Mouse (Mus musculus) myocyte (in vitro differentiated cells): ENCODE results near the gene Igf2bp3. TPM values are rescaled to one million over a fixed set of nuclear protein-coding genes. Genes with fewer than 3 reads are reported as not detected.

Source experiments
- H3K27me3 ChIP-seq: one replicate; pipeline ENCODE4 v1.6.1; 2011; ENCODE audit not compliant: control insufficient read depth, insufficient read depth, insufficient read length
- H3K36me3 ChIP-seq: one replicate; pipeline ENCODE4 v1.6.1; 2011; ENCODE audit not compliant: control insufficient read depth, insufficient read depth
- H3K4me2 ChIP-seq: one replicate; pipeline ENCODE4 v1.6.1; 2011; ENCODE audit warnings: low read depth, control low read depth
- H3K4me3 ChIP-seq: one replicate; pipeline ENCODE4 v1.5.1; 2011; ENCODE audit warnings: mild to moderate bottlenecking, control low read depth, moderate library complexity
- H3K79me2 ChIP-seq: one replicate; pipeline ENCODE4 v1.6.1; 2011; ENCODE audit not compliant: control insufficient read depth, insufficient read depth
- H3ac ChIP-seq: one replicate; pipeline ENCODE4 v1.6.1; 2011; ENCODE audit not compliant: control insufficient read depth, insufficient read length
- CEBPB ChIP-seq: IDR thresholded peaks from 2 replicates; pipeline ENCODE4 v1.6.1; 2011; ENCODE audit warnings: mild to moderate bottlenecking, moderate library complexity; ENCODE audit not compliant: poor library complexity, insufficient read depth, severe bottlenecking
- E2F4 ChIP-seq: IDR thresholded peaks from one replicate; pipeline ENCODE4 v1.6.1; 2011; ENCODE audit warnings: mild to moderate bottlenecking, control low read depth, moderate library complexity; ENCODE audit not compliant: insufficient read depth
- MAX ChIP-seq: IDR thresholded peaks from one replicate; pipeline ENCODE4 v1.6.1; 2011; ENCODE audit warnings: low read depth, mild to moderate bottlenecking, control low read depth
- MYOD1 ChIP-seq, 3 experiments: IDR thresholded peaks; one replicate each; pipeline ENCODE4 v1.6.1; 2011; ENCODE audit warnings: control low read depth in 2 of 3, low read depth in 2 of 3, mild to moderate bottlenecking in 2 of 3, moderate library complexity in 1 of 3; ENCODE audit not compliant: insufficient read length in 2 of 3, control insufficient read depth in 1 of 3
- MYOG ChIP-seq, 3 experiments: IDR thresholded peaks; one replicate each; pipeline ENCODE4 v1.6.1; 2011; ENCODE audit warnings: control low read depth in 2 of 3, low read depth in 2 of 3, mild to moderate bottlenecking in 2 of 3; ENCODE audit not compliant: insufficient read length in 2 of 3, control insufficient read depth in 1 of 3, insufficient read depth in 1 of 3
- POLR2A ChIP-seq: IDR thresholded peaks from one replicate; pipeline ENCODE4 v1.6.1; 2011; ENCODE audit warnings: low read depth, mild to moderate bottlenecking, control low read depth, moderate library complexity; ENCODE audit not compliant: insufficient read length
- POLR2AphosphoS2 ChIP-seq: IDR thresholded peaks from one replicate; pipeline ENCODE4 v1.6.1; 2011; ENCODE audit warnings: low read depth, control low read depth; ENCODE audit not compliant: insufficient read length
- REST ChIP-seq: IDR thresholded peaks from one replicate; pipeline ENCODE4 v1.6.1; 2011; ENCODE audit warnings: mild to moderate bottlenecking, control low read depth, moderate library complexity; ENCODE audit not compliant: insufficient read depth, insufficient read length
- SRF ChIP-seq: IDR thresholded peaks from one replicate; pipeline ENCODE4 v1.6.1; 2011; ENCODE audit warnings: low read depth; ENCODE audit not compliant: control insufficient read depth, insufficient read length
- TCF12 ChIP-seq: IDR thresholded peaks from one replicate; pipeline ENCODE4 v1.6.1; 2011; ENCODE audit warnings: mild to moderate bottlenecking, control low read depth; ENCODE audit not compliant: poor library complexity, insufficient read depth, severe bottlenecking
- TCF3 ChIP-seq: IDR thresholded peaks from one replicate; pipeline ENCODE4 v1.6.1; 2011; ENCODE audit warnings: low read depth, control low read depth; ENCODE audit not compliant: insufficient read length
- USF1 ChIP-seq: IDR thresholded peaks from one replicate; pipeline ENCODE4 v1.6.1; 2011; ENCODE audit warnings: low read depth, mild to moderate bottlenecking, control low read depth, moderate library complexity
- polyA plus RNA-seq: library from polyadenylated mRNA; unstranded; fragments of >200 nt; fragmentation: generic; extraction: Trizol; gene quantifications from one replicate; pipeline ENCODE4 v1.2.1, GENCODE M21; 2012; ENCODE audit warnings: missing spikeins

Gene Igf2bp3
- polyA plus RNA-seq, 1 experiment = 0.26 TPM

GRCm38 (mm10) chr6:49077894-49078293, 136.9 kb downstream of the Igf2bp3 start:
- no peak for TF ChIP-seq CEBPB
- peak; percentile 26 to 75 (median 67) for TF ChIP-seq MYOG (IDR thresholded peaks at IDR 0.05; ENCODE audit: control insufficient read depth in 1 of 3, insufficient read depth in 1 of 3, insufficient read length in 2 of 3, low read depth in 2 of 3)
- peak in 2 of 3 experiments; percentile 50 to 63 for TF ChIP-seq MYOD1 (IDR thresholded peaks at IDR 0.05; ENCODE audit: control insufficient read depth in 1 of 3, insufficient read length in 2 of 3, low read depth in 2 of 3)
- TF ChIP-seq USF1 = no peak
- H3K36me3 ChIP-seq = peaks cover 3% of the 10 kb centered on the region
- H3K4me3 ChIP-seq = no peak overlapping the region
- no peaks in the 10 kb centered on the region for H3K27me3 ChIP-seq
- no peak overlapping the region for H3ac ChIP-seq
- peaks cover 53% of the 10 kb centered on the region for H3K79me2 ChIP-seq
- no peak overlapping the region for H3K4me2 ChIP-seq

DNA sequence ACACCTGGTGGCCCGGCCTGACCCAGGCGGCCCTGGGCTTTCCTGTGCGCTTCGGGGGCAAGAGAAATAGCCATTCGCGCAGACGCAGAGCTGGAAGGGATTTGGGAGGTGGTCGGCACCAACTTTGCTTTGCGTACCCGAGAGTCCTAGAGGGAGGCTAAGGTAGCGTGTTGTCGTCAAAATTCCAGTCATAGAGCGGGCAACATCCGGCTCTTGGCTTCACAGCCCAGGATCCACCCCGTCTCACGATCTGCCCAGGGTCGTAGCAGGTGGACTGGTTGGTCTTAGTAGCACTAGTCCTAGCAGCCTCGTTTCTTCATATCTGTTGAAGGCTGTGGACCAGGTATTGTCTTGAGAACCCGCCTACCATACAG, 140.7 kb downstream of the Igf2bp3 start:
- Histone ChIP-seq H3K27me3 (no peaks in the 10 kb centered on the region), H3K4me2 (peak overlapping the region; percentile 88), H3K4me3 (peak overlapping the region; percentile 78), H3ac (peak overlapping the region; percentile 69), H3K79me2 (peaks cover 46% of the 10 kb centered on the region), H3K36me3 (no peaks in the 10 kb centered on the region)
- TF ChIP-seq POLR2A (no peak), TCF12 (no peak), TCF3 (no peak), REST (no peak), MYOG (IDR thresholded peaks at IDR 0.05; ENCODE audit: control insufficient read depth in 1 of 3, insufficient read depth in 1 of 3, insufficient read length in 2 of 3, low read depth in 2 of 3) (no peak), E2F4 (no peak), MAX (no peak), SRF (no peak), CEBPB (no peak), MYOD1 (IDR thresholded peaks at IDR 0.05; ENCODE audit: control insufficient read depth in 1 of 3, insufficient read length in 2 of 3, low read depth in 2 of 3) (no peak), POLR2AphosphoS2 (no peak), USF1 (no peak)

GRCm38 (mm10) chr6:49073304-49074116, 141.2 kb downstream of the Igf2bp3 start, which contains the start of gene Malsu1:
TSS of gene Malsu1 (plus strand) at chr6:49073795.
- Histone ChIP-seq H3K79me2 (peaks cover 41% of the 10 kb centered on the region), H3K4me2 (peak within 1 kb of the TSS; percentile 88), H3ac (peak within 1 kb of the TSS; percentile 69), H3K4me3 (peak within 1 kb of the TSS; percentile 78), H3K27me3 (no peaks in the 10 kb centered on the region), H3K36me3 (no peaks in the 10 kb centered on the region)
- TF ChIP-seq POLR2AphosphoS2 (peak; percentile 91), POLR2A (peak; percentile 71), E2F4 (no peak), MYOD1 (IDR thresholded peaks at IDR 0.05; ENCODE audit: control insufficient read depth in 1 of 3, insufficient read length in 2 of 3, low read depth in 2 of 3) (peak in 1 of 3 experiments; percentile 0)

- Histone ChIP-seq H3K36me3 (no peaks in the 10 kb centered on the region), H3ac (no peak overlapping the region), H3K79me2 (no peaks in the 10 kb centered on the region), H3K4me3 (no peak overlapping the region), H3K4me2 (no peak overlapping the region), H3K27me3 (no peaks in the 10 kb centered on the region)
- TF ChIP-seq MAX (no peak), E2F4 (no peak), TCF3 (no peak), POLR2AphosphoS2 (no peak), USF1 (no peak), POLR2A (no peak), REST (no peak), CEBPB (no peak), SRF (no peak)
These were observed 146.4 kb downstream of the Igf2bp3 start for GRCm38 (mm10) chr6:49068361-49068760.

DNA sequence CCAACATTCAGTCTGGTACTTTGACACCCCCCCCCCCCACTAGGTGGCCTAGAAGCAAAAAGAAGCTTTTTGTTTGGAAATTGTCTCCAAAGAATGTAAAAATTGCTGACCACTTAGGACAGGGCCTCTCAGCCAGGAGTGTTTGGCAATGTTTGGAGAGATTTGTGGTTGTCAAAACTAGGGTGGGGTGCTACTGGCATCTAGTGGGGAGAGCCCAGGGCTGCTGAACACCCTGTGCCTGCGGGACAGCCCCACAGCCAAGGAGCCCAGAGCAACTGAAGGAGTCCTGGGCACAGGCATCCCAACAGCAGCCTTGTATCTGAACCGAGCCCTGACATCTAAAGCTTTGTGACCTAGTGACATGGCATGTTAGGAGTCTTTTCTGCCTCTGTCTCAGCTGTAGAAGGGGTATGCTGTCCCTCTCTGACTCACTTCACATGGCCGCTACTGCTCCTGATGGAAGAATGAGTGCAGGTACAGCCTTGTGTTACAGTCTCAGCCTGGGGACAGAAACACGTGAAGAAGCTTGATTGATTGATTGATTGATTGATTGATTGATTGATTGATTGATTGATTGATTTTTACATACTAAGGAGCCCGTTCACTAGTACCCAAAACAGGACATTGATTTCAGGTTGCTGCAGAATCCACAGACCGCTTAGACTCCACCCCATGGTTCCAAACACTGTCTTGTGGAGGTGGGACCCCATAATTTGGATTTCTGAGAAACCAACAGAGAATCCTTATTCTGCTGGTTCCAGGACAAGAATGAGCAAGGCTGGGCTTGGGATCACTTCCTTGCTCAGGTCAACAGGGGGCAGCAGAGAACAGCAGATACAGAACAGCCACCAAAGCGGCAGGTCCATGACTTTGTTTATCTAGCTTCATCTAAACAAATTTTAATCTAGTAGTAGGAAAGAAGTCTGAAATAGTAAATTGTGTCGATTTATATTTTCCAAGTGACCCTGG, 157.4 kb downstream of the Igf2bp3 start:
- Histone ChIP-seq H3K4me3 (no peak overlapping the region), H3K79me2 (no peaks in the 10 kb centered on the region), H3K36me3 (no peaks in the 10 kb centered on the region), H3ac (no peak overlapping the region), H3K27me3 (no peaks in the 10 kb centered on the region), H3K4me2 (no peak overlapping the region)
- TF ChIP-seq E2F4 (no peak), SRF (no peak), CEBPB (no peak), POLR2A (no peak)
